Mouse (Mus musculus): ENCODE results near the gene Khdrbs1. TPM values are rescaled to one million over a fixed set of nuclear protein-coding genes. Genes with fewer than 3 reads are reported as not detected.

Khdrbs1 gene
- polyA plus RNA-seq, 1 experiment from 2014 or later, result 144 TPM

- ATAC-seq (ENCODE audit: insufficient read depth) (0 out of 2 replicates have a peak, but pooled peaks have one; percentile 1), DNase-seq (peak; percentile 1)
- peak overlapping the region; percentile 87 for H3K4me3 ChIP-seq (ENCODE audit: low read depth, low read length)
- H3K9me3 ChIP-seq (ENCODE audit: low read depth, low read length), result no peaks in the 10 kb centered on the region
- WGBS, result 2% methylated on average over 10 of the region's 10 CpGs
- H3K4me1 ChIP-seq (ENCODE audit: insufficient read depth), result peaks cover 7% of the 10 kb centered on the region
- H3K4me2 ChIP-seq, result peak overlapping the region; percentile 91
- TF ChIP-seq CTCF (IDR thresholded peaks at IDR 0.05; ENCODE audit: low read depth), result no peak
- peak overlapping the region; percentile 96 for H3K9ac ChIP-seq
- H3K36me3 ChIP-seq (ENCODE audit: insufficient read depth), result peaks cover 32% of the 10 kb centered on the region
- peak overlapping the region; percentile 94; the same call in 1 of the 2 replicates for H3K27ac ChIP-seq (ENCODE audit: low read depth)
- no peaks in the 10 kb centered on the region for H3K27me3 ChIP-seq (ENCODE audit: insufficient read depth, low read length)
Observed at GRCm38 (mm10) chr4:129672878-129673449, 69.1 kb downstream of the Khdrbs1 start.

DNA sequence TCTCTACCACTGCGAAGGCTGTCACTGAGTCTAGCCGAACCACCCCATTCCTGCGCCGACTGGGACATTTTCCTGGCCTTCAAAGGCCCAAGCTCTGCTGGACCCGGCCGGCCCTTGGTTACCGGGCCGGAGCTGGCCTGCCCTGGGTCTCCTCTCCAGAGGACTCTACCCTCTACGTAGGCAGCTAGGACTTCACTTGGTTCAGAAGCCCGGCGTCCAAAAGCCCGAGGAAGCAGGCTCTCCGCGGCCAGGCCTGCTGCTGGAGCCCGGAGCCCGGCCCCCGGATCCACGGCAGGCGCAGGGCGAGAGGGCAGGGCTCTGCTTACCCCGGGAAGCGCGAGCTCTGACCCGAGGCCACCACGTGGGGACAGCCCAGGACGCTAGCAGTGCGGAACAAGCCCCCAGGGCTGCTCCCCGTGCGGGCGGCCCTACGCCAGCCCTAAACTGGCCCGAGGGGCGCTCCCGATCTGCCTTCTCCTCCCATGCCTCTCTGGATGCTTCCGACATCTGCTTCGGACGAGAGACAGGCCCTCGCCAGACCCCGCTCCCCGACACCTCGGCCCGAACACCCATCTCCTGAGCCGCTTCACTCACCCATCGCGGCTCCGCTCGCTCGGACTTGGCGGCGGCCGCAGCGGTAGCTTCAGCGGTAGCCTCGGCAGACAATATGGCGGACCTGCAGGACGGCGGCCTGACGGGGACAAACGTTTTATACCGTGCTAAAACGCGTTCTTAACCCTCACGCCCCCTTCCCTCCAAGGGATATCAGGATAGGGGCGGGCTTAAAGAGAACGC, 69.8 kb downstream of the Khdrbs1 start, which contains the start of gene Kpna6:
Gene Kpna6 (minus strand): TSS at position 685 of the 795 bp plus-strand sequence.
- under 1% methylated on average over 61 of the region's 65 CpGs for WGBS
- ATAC-seq (ENCODE audit: insufficient read depth) (peak; percentile 90), DNase-seq (peak; percentile 96)

DNA sequence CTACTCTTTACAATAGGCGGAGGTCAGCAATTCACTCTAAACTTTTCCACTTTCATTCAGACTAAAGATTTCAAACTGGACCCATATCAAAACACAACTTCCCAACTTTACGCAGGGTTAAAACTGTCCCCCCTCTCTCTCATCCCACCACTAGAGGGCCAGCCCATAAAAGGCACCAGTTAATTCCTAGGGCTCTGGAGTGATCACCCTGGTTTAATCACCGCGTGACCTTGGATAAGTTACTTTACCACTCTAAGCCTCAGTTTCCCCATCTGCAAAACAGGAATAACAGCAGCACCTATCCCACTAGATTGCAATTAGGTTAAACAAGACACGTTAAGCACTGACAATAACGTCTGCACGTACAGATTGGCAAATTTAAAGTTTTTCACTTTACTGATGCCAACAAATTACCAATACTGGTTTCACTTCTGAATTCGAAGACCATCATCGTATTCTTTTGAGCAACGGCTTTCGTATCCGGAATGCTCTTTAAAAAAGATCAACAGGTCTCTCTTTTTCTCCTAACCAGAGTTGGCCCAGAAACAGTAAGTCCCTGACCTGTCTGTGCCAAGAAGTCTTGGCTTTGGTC, 70.5 kb downstream of the Khdrbs1 start:
- no peaks in the 10 kb centered on the region for H3K9me3 ChIP-seq (ENCODE audit: low read depth, low read length)
- peak overlapping the region; percentile 87 for H3K4me3 ChIP-seq (ENCODE audit: low read depth, low read length)
- peaks cover 23% of the 10 kb centered on the region for H3K36me3 ChIP-seq (ENCODE audit: insufficient read depth)
- H3K27ac ChIP-seq (ENCODE audit: low read depth), result peak overlapping the region; percentile 94
- peak overlapping the region; percentile 91 for H3K4me2 ChIP-seq
- H3K9ac ChIP-seq, result peak overlapping the region; percentile 96
- DNase-seq, result peak; percentile 83
- H3K4me1 ChIP-seq (ENCODE audit: insufficient read depth), result peaks cover 7% of the 10 kb centered on the region
- TF ChIP-seq CTCF (IDR thresholded peaks at IDR 0.05; ENCODE audit: low read depth), result peak; percentile 87
- no peaks in the 10 kb centered on the region for H3K27me3 ChIP-seq (ENCODE audit: insufficient read depth, low read length)
- 6% methylated on average over 12 of the region's 12 CpGs for WGBS
- ATAC-seq (ENCODE audit: insufficient read depth), result peak; percentile 63

More for the DNA sequence above, 69.8 kb downstream of the Khdrbs1 start, which contains the start of gene Kpna6:
- Histone ChIP-seq H3K27me3 (ENCODE audit: insufficient read depth, low read length) (no peaks in the 10 kb centered on the region), H3K4me1 (ENCODE audit: insufficient read depth) (peaks cover 7% of the 10 kb centered on the region), H3K36me3 (ENCODE audit: insufficient read depth) (peaks cover 26% of the 10 kb centered on the region), H3K9me3 (ENCODE audit: low read depth, low read length) (no peaks in the 10 kb centered on the region), H3K9ac (peak within 1 kb of the TSS; percentile 96), H3K27ac (ENCODE audit: low read depth) (peak within 1 kb of the TSS; percentile 94), H3K4me3 (ENCODE audit: low read depth, low read length) (peak within 1 kb of the TSS; percentile 87), H3K4me2 (peak within 1 kb of the TSS; percentile 91)
- no peak for TF ChIP-seq CTCF (IDR thresholded peaks at IDR 0.05; ENCODE audit: low read depth)

DNA sequence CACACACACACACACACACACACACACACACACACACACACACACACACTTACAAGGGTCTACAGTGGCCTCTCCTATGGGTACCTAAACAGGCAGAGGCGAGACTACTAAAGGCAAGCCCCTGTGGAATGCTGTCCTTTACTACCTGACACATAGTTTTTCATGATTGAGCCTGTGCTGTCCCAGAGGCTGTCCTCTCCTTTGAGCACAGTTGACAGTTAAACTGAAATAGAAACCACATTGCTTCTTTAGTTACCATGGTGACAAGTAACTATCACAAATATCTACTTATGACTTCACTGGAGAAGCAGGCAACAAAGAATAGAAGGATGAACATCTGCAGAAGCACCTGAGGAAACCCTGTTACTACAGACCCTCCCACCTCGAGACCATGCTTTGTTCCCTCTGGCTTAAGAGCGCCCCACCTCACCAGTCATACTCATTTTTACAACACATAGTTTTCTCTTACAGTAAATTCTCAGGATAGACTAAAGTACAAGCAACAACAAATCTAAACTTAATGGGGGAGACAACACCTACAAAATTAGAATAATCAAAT, 79.8 kb downstream of the Khdrbs1 start:
- ATAC-seq (ENCODE audit: insufficient read depth), result no peak
- no peak overlapping the region for H3K9ac ChIP-seq
- no peaks in the 10 kb centered on the region for H3K27me3 ChIP-seq (ENCODE audit: insufficient read depth, low read length)
- no peaks in the 10 kb centered on the region for H3K4me1 ChIP-seq (ENCODE audit: insufficient read depth)
- H3K9me3 ChIP-seq (ENCODE audit: low read depth, low read length), result no peaks in the 10 kb centered on the region
- H3K27ac ChIP-seq (ENCODE audit: low read depth), result no peak overlapping the region
- no peak overlapping the region for H3K4me2 ChIP-seq
- DNase-seq, result no peak
- no peak for TF ChIP-seq CTCF (IDR thresholded peaks at IDR 0.05; ENCODE audit: low read depth)
- no peak overlapping the region for H3K4me3 ChIP-seq (ENCODE audit: low read depth, low read length)
- peaks cover 59% of the 10 kb centered on the region for H3K36me3 ChIP-seq (ENCODE audit: insufficient read depth)
- 73% methylated on average over 3 of the region's 3 CpGs for WGBS

- ATAC-seq (ENCODE audit: insufficient read depth), result no peak
- 83% methylated on average over 3 of the region's 3 CpGs for whole genome bisulfite sequencing
Observed at GRCm38 (mm10) chr4:129661584-129661983, 80.5 kb downstream of the Khdrbs1 start.

GRCm38 (mm10) chr4:129654770-129655169, 87.3 kb downstream of the Khdrbs1 start:
- DNase-seq (no peak), ATAC-seq (ENCODE audit: insufficient read depth) (no peak)
- no peak for TF ChIP-seq CTCF (IDR thresholded peaks at IDR 0.05; ENCODE audit: low read depth)
- Histone ChIP-seq H3K4me3 (ENCODE audit: low read depth, low read length) (no peak overlapping the region), H3K4me2 (no peak overlapping the region), H3K9ac (no peak overlapping the region), H3K4me1 (ENCODE audit: insufficient read depth) (no peaks in the 10 kb centered on the region), H3K9me3 (ENCODE audit: low read depth, low read length) (no peaks in the 10 kb centered on the region), H3K27me3 (ENCODE audit: insufficient read depth, low read length) (no peaks in the 10 kb centered on the region), H3K27ac (ENCODE audit: low read depth) (no peak overlapping the region), H3K36me3 (ENCODE audit: insufficient read depth) (peaks cover 95% of the 10 kb centered on the region)
- WGBS, result 89% methylated on average over 14 of the region's 14 CpGs

More at GRCm38 (mm10) chr4:129661584-129661983, 80.5 kb downstream of the Khdrbs1 start:
- Histone ChIP-seq H3K27me3 (ENCODE audit: insufficient read depth, low read length) (no peaks in the 10 kb centered on the region), H3K4me3 (ENCODE audit: low read depth, low read length) (no peak overlapping the region), H3K27ac (ENCODE audit: low read depth) (no peak overlapping the region), H3K4me1 (ENCODE audit: insufficient read depth) (no peaks in the 10 kb centered on the region), H3K36me3 (ENCODE audit: insufficient read depth) (peaks cover 63% of the 10 kb centered on the region), H3K9ac (no peak overlapping the region), H3K4me2 (no peak overlapping the region), H3K9me3 (ENCODE audit: low read depth, low read length) (no peaks in the 10 kb centered on the region)
- no peak for DNase-seq
- TF ChIP-seq CTCF (IDR thresholded peaks at IDR 0.05; ENCODE audit: low read depth), result no peak

Small RNA genes lying within 50 kb of the gene (microRNA-seq; reads per million reads assigned to microRNA genes)
- gene Gm28017 (ENCODE audit: borderline number of aligned reads) (not detected), gene Mir7016 (ENCODE audit: borderline number of aligned reads) (not detected)

Other genes starting within 250 kb of the Khdrbs1 start
- 799 and 847 TPM in 2 replicates for gene Marcksl1, start 228.7 kb downstream of the Khdrbs1 start, polyA plus RNA-seq (2014; fragmentation: Nextera tagmentation; extraction: Ambion mirVana)
- gene Hdac1, start 199.6 kb downstream of the Khdrbs1 start, polyA plus RNA-seq (2014; fragmentation: Nextera tagmentation; extraction: Ambion mirVana), result 243 and 246 TPM in 2 replicates
- 5.7 and 7.8 TPM in 2 replicates for gene Lck, start 168.7 kb downstream of the Khdrbs1 start, polyA plus RNA-seq (2014; fragmentation: Nextera tagmentation; extraction: Ambion mirVana)
- gene Fam167b, start 163.8 kb downstream of the Khdrbs1 start, polyA plus RNA-seq (2014; fragmentation: Nextera tagmentation; extraction: Ambion mirVana), result 2.2 and 2.7 TPM in 2 replicates
- gene Eif3i, start 141.7 kb downstream of the Khdrbs1 start, polyA plus RNA-seq (2014; fragmentation: Nextera tagmentation; extraction: Ambion mirVana), result 308 and 316 TPM in 2 replicates
- gene Tmem234, start 141.6 kb downstream of the Khdrbs1 start, polyA plus RNA-seq (2014; fragmentation: Nextera tagmentation; extraction: Ambion mirVana), result 187 and 200 TPM in 2 replicates
- 2.1 and 2.5 TPM in 2 replicates for gene Dcdc2b, start 128.0 kb downstream of the Khdrbs1 start, polyA plus RNA-seq (2014; fragmentation: Nextera tagmentation; extraction: Ambion mirVana)
- 23.6 and 25.8 TPM in 2 replicates for gene Iqcc, start 123.2 kb downstream of the Khdrbs1 start, polyA plus RNA-seq (2014; fragmentation: Nextera tagmentation; extraction: Ambion mirVana)
- gene Ccdc28b, start 118.4 kb downstream of the Khdrbs1 start, polyA plus RNA-seq (2014; fragmentation: Nextera tagmentation; extraction: Ambion mirVana), result 43.9 and 46.3 TPM in 2 replicates
- gene Txlna, start 101.2 kb downstream of the Khdrbs1 start, polyA plus RNA-seq (2014; fragmentation: Nextera tagmentation; extraction: Ambion mirVana), result 100 and 109 TPM in 2 replicates
- gene Kpna6, start 69.5 kb downstream of the Khdrbs1 start, polyA plus RNA-seq (2014; fragmentation: Nextera tagmentation; extraction: Ambion mirVana), result 12.3 and 14.9 TPM in 2 replicates
- gene Tmem39b, start 45.5 kb downstream of the Khdrbs1 start, polyA plus RNA-seq (2014; fragmentation: Nextera tagmentation; extraction: Ambion mirVana), result 28.7 TPM in 2 replicates
- gene Ptp4a2, start 68.9 kb upstream of the Khdrbs1 start, polyA plus RNA-seq (2014; fragmentation: Nextera tagmentation; extraction: Ambion mirVana), result 291 and 336 TPM in 2 replicates
- 0.05 TPM in 1 of 2 replicates, not detected in the other for gene Spocd1, start 186.9 kb upstream of the Khdrbs1 start, polyA plus RNA-seq (2014; fragmentation: Nextera tagmentation; extraction: Ambion mirVana)
- 2.0 TPM in 2 replicates for gene Adgrb2, start 242.6 kb upstream of the Khdrbs1 start, polyA plus RNA-seq (2014; fragmentation: Nextera tagmentation; extraction: Ambion mirVana)

Measured in lung, embryonic 14.5 days (tissue).